Mouse (Mus musculus): ENCODE results near the gene L3mbtl1. TPM values are rescaled to one million over a fixed set of nuclear protein-coding genes. Genes with fewer than 3 reads are reported as not detected.

L3mbtl1 gene
- polyA plus RNA-seq, 1 experiment from 2014 or later: 0.19 TPM

DNA sequence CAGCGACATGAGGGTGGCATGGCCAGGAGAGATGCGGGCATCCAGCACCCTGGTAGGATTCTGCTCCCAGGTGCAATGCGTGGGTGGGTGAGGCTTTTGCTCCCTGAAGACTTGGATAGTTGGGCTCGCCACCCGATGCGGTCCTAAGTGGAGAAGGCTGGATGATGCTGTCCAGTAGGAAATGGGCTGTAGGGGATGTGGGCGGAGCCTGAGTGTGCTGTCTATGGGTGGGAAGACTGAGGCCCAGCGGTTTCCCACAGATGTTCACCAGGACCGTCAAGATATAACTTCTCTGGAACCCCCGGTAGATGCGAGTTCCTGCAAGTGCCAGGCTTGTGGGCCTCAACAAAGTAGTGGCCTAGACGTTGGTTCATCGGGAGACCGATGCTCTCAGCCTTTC is 4.9 kb downstream of the L3mbtl1 start:
- H3K27me3 ChIP-seq (replicated peaks; ENCODE audit: low read depth, poor library complexity, severe bottlenecking): peaks cover 20% of the 10 kb centered on the region
- H3K36me3 ChIP-seq (replicated peaks): no peaks in the 10 kb centered on the region
- DNase-seq (ENCODE audit: low spot score): no peak
- no peak overlapping the region for H3K27ac ChIP-seq (replicated peaks)
- no peaks in the 10 kb centered on the region for H3K9me3 ChIP-seq
- whole genome bisulfite sequencing: 59% methylated on average over 14 of the region's 14 CpGs
- peaks cover 18% of the 10 kb centered on the region for H3K4me1 ChIP-seq
- peak overlapping the region; percentile 45 for H3K4me3 ChIP-seq

DNA sequence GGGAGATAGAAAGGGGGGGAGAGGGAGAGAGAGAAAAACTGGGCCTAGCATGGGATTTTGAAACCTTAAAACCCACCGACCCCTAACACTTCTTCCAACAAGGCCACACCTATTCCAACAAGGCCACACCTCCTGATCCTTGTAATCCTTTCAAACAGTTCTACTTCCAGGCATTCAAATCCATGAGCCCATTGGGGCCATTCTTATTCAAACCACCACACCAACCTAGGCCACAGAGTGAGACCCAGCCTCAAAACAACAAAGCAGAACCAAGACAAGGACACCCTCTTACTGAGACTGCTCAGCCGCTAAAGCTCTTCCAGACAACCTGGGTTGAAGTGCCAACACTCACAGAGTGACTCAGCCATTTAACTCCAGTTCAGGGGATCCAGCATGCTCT is 7.5 kb downstream of the L3mbtl1 start:
- no peak for DNase-seq (ENCODE audit: low spot score)
- Histone ChIP-seq H3K36me3 (replicated peaks) (no peaks in the 10 kb centered on the region), H3K4me1 (peaks cover 9% of the 10 kb centered on the region), H3K27ac (replicated peaks) (no peak overlapping the region), H3K4me3 (no peak overlapping the region), H3K27me3 (replicated peaks; ENCODE audit: low read depth, poor library complexity, severe bottlenecking) (0 out of 2 replicates have a peak, but pooled peaks cover 4% of the 10 kb centered on the region), H3K9me3 (no peaks in the 10 kb centered on the region)
- WGBS: 93% methylated on average over 2 of the region's 2 CpGs

DNA sequence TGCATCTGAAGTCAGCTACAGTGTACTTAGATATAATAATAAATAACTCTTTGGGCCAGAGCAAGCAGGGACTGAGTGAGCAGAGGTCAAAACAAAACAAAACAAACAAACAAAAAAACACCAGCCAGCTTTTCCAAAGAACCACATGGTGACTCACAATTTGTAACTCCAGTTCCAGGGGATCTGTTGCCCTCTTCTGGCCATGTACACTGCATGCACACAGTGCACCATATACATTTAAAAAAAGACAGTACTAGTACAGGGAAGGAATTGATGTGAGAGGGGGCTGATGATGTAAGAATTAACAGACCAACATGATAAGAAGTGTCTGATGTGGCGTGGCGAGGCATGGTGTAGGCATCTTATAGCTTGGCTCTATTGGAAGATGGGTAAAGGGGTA is 13.6 kb downstream of the L3mbtl1 start:
- WGBS: 95% methylated on average over 2 of the region's 2 CpGs
- H3K4me1 ChIP-seq: no peaks in the 10 kb centered on the region
- H3K4me3 ChIP-seq: no peak overlapping the region
- H3K36me3 ChIP-seq (replicated peaks): no peaks in the 10 kb centered on the region
- H3K27ac ChIP-seq (replicated peaks): no peak overlapping the region
- H3K27me3 ChIP-seq (replicated peaks; ENCODE audit: low read depth, poor library complexity, severe bottlenecking): no peaks in the 10 kb centered on the region
- H3K9me3 ChIP-seq: no peaks in the 10 kb centered on the region
- DNase-seq (ENCODE audit: low spot score): no peak

DNA sequence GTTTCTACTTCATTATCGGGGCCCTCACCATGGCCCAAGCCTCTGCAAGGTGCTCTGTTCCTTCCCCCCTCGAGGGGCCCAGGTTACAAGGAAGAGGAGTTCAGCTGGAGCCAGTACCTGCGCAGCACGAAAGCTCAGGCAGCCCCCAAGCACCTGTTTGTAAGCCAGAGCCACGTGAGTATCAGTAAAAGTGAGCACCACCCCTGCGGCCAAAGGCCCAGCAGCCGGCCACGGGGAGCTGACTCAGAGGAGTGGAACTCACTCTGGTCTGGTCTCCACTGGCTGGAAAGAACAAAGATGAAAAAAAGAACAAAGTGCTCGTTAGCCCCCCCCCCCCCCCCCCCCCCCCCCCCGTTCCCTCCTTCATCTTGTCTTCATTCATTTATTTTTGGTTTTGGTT is 18.0 kb downstream of the L3mbtl1 start:
- Histone ChIP-seq H3K4me3 (no peak overlapping the region), H3K4me1 (no peaks in the 10 kb centered on the region), H3K9me3 (no peaks in the 10 kb centered on the region), H3K36me3 (replicated peaks) (no peaks in the 10 kb centered on the region), H3K27ac (replicated peaks) (no peak overlapping the region), H3K27me3 (replicated peaks; ENCODE audit: low read depth, poor library complexity, severe bottlenecking) (no peaks in the 10 kb centered on the region)
- 68% methylated on average over 8 of the region's 10 CpGs for WGBS
- no peak for DNase-seq (ENCODE audit: low spot score)

DNA sequence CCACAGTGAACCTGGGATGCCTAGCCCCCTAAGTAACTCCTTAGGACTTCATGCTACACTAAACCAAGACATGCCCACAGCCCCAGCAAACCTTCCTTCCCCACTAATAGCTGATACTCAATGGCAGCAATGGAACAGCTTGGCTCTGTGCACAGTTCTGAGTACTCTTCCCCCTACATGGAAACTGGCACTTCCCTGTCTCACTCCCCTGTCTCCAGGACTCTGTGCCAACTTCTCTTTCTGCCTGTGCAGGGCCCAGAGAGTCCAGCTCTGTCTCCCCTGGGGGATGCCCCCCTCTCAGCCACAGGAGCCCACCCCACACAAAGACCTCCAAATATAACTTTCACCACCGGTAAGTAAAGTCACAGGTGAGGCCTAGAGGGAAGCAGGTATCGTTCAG is 23.5 kb downstream of the L3mbtl1 start:
- Histone ChIP-seq H3K4me3 (no peak overlapping the region), H3K27ac (replicated peaks) (no peak overlapping the region), H3K27me3 (replicated peaks; ENCODE audit: low read depth, poor library complexity, severe bottlenecking) (no peaks in the 10 kb centered on the region), H3K4me1 (no peaks in the 10 kb centered on the region; the same call in 1 of the 2 replicates), H3K9me3 (no peaks in the 10 kb centered on the region), H3K36me3 (replicated peaks) (no peaks in the 10 kb centered on the region)
- DNase-seq (ENCODE audit: low spot score): no peak
- 90% methylated on average over 2 of the region's 2 CpGs for WGBS

DNA sequence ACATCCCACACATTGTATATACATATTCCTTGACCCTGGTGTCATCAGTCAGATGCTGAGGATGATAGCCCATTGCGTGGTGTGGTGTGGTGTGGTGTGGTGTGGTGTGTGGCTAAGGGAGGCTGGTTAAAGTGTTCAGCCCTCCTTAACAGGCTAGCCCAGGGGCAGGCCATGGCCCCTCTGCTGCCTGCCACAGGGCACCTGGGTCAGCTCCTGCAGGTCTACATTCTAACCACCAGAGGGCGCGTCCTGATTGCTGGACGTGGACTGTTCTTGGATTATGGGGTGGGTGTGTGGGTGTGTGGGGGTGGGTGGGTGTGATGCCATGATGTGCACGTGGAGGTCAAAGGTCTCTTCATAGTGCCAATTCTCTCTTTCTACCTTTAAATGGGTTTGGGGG is 25.1 kb downstream of the L3mbtl1 start:
- Histone ChIP-seq H3K27me3 (replicated peaks; ENCODE audit: low read depth, poor library complexity, severe bottlenecking) (no peaks in the 10 kb centered on the region), H3K27ac (replicated peaks) (no peak overlapping the region), H3K36me3 (replicated peaks) (no peaks in the 10 kb centered on the region), H3K4me1 (peaks cover 9% of the 10 kb centered on the region), H3K4me3 (no peak overlapping the region), H3K9me3 (no peaks in the 10 kb centered on the region)
- peak; percentile 67 for DNase-seq (ENCODE audit: low spot score)
- WGBS: 8% methylated on average over 5 of the region's 5 CpGs

DNA sequence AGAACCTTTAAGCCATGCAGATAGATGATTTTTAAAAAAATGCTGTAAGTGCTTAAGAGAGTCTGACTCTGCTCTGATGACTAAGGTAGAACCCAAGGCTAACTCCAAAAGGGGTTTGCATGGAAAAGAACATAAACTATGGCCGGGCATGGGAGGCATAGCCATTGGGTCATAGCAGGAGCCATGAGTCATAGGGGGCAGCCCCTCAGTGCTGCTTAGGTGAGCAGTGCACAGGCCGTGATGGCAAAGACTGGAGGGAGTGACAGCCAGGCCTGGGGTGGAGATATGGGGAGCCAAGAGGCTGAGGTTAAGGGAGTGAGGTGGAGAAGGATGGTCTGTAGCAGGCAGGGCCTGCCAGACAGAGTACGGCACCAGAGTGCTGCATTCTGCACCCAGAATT is 25.8 kb downstream of the L3mbtl1 start:
- Histone ChIP-seq H3K4me1 (peaks cover 16% of the 10 kb centered on the region), H3K27me3 (replicated peaks; ENCODE audit: low read depth, poor library complexity, severe bottlenecking) (no peaks in the 10 kb centered on the region), H3K9me3 (no peaks in the 10 kb centered on the region), H3K4me3 (no peak overlapping the region), H3K27ac (replicated peaks) (no peak overlapping the region), H3K36me3 (replicated peaks) (no peaks in the 10 kb centered on the region)
- WGBS: 85% methylated on average over 3 of the region's 3 CpGs
- no peak for DNase-seq (ENCODE audit: low spot score)

DNA sequence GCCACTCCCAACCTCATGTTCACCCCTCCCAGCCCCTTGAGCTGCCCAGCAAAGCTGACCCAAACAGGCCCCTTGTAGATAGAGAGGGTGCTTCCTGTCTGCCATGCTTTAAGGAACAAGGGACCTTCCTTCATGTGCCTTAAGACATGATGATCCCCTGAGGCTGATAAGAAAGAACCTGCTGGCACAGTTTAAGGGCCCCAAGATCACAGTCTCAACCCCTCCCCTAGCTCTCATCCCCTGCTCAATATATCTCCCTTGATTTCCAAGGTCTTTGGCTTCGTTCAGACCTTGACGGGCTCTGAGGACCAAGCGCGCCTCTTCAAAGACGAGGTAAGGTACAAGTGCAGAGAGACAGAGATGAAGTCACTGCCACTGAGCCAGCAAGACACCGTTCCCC is 27.6 kb downstream of the L3mbtl1 start:
- Histone ChIP-seq H3K36me3 (replicated peaks) (no peaks in the 10 kb centered on the region), H3K4me3 (no peak overlapping the region), H3K9me3 (no peaks in the 10 kb centered on the region), H3K27ac (replicated peaks) (no peak overlapping the region), H3K27me3 (replicated peaks; ENCODE audit: low read depth, poor library complexity, severe bottlenecking) (no peaks in the 10 kb centered on the region), H3K4me1 (peaks cover 26% of the 10 kb centered on the region)
- WGBS: 89% methylated on average over 6 of the region's 6 CpGs
- no peak for DNase-seq (ENCODE audit: low spot score)

DNA sequence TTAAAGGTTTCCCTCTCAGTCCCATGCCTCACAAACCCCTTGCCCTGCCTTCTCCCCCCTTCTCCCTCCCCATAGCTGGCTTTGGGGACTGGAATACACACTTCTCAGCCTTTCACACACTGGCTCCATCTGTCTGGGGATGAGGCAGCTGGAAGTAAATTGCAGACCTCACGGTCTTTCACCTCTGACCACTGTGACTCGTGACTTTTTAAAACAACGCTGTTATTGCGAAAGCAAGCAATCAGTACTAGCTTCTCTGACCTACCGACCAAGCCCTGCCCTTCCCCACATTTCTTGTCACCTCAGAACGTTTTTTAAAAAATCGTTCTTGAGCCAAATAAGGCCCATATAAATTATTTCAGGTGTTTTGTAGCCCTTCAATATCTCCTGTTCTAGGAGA is 29.5 kb downstream of the L3mbtl1 start:
- 50% methylated on average over 7 of the region's 7 CpGs for WGBS
- H3K36me3 ChIP-seq (replicated peaks): no peaks in the 10 kb centered on the region
- H3K27me3 ChIP-seq (replicated peaks; ENCODE audit: low read depth, poor library complexity, severe bottlenecking): no peaks in the 10 kb centered on the region
- peaks cover 26% of the 10 kb centered on the region for H3K4me1 ChIP-seq
- peak; percentile 18 for DNase-seq (ENCODE audit: low spot score)
- H3K9me3 ChIP-seq: no peaks in the 10 kb centered on the region
- no peak overlapping the region for H3K27ac ChIP-seq (replicated peaks)
- no peak overlapping the region for H3K4me3 ChIP-seq

DNA sequence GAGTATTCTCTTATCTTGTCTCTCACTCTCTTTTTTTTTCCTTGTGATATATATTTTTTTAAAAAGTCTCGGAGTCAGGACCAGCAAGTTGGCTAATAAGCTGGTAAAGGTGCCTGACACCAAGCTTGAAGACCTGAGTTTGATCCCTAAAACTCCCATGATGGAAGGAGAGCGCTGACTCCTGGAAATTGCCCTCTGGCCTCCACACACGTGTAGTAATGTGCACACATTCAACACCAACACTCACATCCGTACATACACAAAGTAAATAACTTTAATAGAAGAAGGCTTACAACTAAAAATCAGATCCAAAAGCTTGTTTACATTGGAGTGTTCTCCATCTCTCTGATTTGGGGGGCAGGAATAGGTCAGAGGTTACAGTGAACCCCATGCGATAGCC is 29.9 kb downstream of the L3mbtl1 start:
- H3K27ac ChIP-seq (replicated peaks): 0 out of 2 replicates have a peak overlapping the region, but pooled peaks have one; percentile 73
- peaks cover 26% of the 10 kb centered on the region for H3K4me1 ChIP-seq
- WGBS: 65% methylated on average over 5 of the region's 5 CpGs
- no peak for DNase-seq (ENCODE audit: low spot score)
- H3K27me3 ChIP-seq (replicated peaks; ENCODE audit: low read depth, poor library complexity, severe bottlenecking): no peaks in the 10 kb centered on the region
- no peaks in the 10 kb centered on the region for H3K36me3 ChIP-seq (replicated peaks)
- no peaks in the 10 kb centered on the region for H3K9me3 ChIP-seq
- H3K4me3 ChIP-seq: 0 out of 2 replicates have a peak overlapping the region, but pooled peaks have one; percentile 8

DNA sequence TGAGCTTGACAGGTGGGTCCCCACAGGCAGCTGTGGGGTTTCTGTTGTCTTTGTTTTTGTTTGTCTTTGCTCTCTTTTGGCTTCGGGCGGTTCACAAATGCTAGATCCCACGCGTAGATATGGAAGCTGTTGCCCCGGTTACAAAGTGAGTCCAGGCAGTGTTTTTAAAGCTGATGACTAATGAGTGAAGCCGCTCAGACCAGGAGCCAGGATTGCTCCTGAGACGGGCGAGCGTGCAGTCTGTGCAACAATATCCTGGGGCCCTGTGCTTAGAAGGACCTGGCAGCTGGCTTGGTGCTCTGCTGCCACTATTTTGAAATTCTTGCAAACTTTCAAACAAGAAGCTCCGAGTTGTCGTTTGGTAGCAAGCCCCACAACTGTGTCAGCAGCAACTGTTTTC is 30.4 kb downstream of the L3mbtl1 start:
- Histone ChIP-seq H3K9me3 (no peaks in the 10 kb centered on the region), H3K4me1 (peaks cover 26% of the 10 kb centered on the region), H3K4me3 (0 out of 2 replicates have a peak overlapping the region, but pooled peaks have one; percentile 8), H3K36me3 (replicated peaks) (no peaks in the 10 kb centered on the region), H3K27ac (replicated peaks) (peak overlapping the region; percentile 73), H3K27me3 (replicated peaks; ENCODE audit: low read depth, poor library complexity, severe bottlenecking) (no peaks in the 10 kb centered on the region)
- WGBS: 33% methylated on average over 11 of the region's 11 CpGs
- peak; percentile 52 for DNase-seq (ENCODE audit: low spot score)

DNA sequence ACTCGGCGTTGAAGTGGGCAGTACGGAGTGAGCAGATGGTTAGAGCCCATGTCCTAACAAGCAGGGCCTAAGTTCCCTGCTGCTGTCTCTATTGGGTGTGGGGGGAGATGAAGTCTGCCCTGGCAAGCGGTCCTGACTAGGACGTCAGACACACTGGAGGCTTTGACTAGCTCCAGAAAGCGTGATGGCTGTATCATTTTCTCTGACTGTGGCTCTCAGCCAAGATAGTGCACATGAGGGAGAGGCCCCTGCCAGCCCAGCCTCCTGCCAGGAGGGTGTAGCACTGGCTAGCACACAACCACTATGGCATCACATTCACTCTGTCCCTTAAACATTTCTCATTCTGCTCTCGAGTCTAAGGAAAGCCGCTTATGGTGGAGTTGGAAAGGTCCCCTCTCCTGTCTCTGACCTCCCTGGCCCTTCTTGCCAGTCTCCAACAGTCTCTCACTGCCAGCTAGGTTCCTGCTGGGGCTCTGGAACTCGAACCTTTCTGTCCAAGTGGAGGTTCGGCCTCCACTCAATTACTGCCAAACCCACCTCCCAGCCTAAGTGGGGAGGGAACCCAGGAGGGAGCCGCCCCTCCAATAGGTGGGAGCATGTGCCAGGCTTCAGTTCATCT is 32.0 kb downstream of the L3mbtl1 start:
- Histone ChIP-seq H3K27ac (replicated peaks) (no peak overlapping the region), H3K27me3 (replicated peaks; ENCODE audit: low read depth, poor library complexity, severe bottlenecking) (no peaks in the 10 kb centered on the region), H3K4me3 (no peak overlapping the region), H3K36me3 (replicated peaks) (no peaks in the 10 kb centered on the region), H3K9me3 (no peaks in the 10 kb centered on the region), H3K4me1 (peaks cover 26% of the 10 kb centered on the region)
- no peak for DNase-seq (ENCODE audit: low spot score)
- 81% methylated on average over 11 of the region's 11 CpGs for WGBS

DNA sequence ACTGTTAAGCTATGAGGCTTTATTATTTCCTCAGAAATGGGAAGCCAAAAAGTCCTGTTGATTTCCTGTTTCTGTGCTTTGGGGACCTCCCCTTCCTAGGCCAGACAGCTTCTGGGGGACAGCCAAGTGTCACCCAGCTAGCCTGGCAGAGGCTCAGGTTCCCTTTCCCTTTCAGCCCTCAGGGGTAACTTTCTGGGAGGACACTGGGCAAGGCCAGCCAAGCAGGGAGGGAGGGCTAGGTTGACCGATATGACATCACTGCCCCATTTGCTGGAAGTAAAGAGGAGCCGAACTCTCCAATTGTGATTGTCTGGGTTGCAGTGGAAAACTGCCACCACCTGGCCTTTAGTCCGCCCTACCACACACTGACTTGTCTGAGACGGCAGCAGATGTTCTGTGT is 32.7 kb downstream of the L3mbtl1 start:
- DNase-seq (ENCODE audit: low spot score): no peak
- 79% methylated on average over 4 of the region's 4 CpGs for WGBS
- Histone ChIP-seq H3K9me3 (no peaks in the 10 kb centered on the region), H3K36me3 (replicated peaks) (no peaks in the 10 kb centered on the region), H3K4me1 (peaks cover 26% of the 10 kb centered on the region), H3K27me3 (replicated peaks; ENCODE audit: low read depth, poor library complexity, severe bottlenecking) (no peaks in the 10 kb centered on the region), H3K4me3 (no peak overlapping the region), H3K27ac (replicated peaks) (no peak overlapping the region)

Data from embryonic facial prominence, embryonic 10.5 days (tissue).